Mouse (Mus musculus) urinary bladder, adult 2 months (tissue): ENCODE results near the gene C1qtnf7. TPM values are rescaled to one million over a fixed set of nuclear protein-coding genes. Genes with fewer than 3 reads are reported as not detected.

ENCODE experiments used
- DNase-seq: peaks from one replicate; pipeline ENCODE4 v3.0.0; 2022; ENCODE audit warnings: low spot score
- polyA plus RNA-seq: library from polyadenylated mRNA; depleted of rRNA; stranded (reverse); fragments of >200 nt; gene quantifications from 2 replicates; pipeline ENCODE4 v1.2.3, GENCODE M21; 2012; rRNA removed

Gene C1qtnf7
- polyA plus RNA-seq, 1 experiment, result 31.2 TPM

DNA sequence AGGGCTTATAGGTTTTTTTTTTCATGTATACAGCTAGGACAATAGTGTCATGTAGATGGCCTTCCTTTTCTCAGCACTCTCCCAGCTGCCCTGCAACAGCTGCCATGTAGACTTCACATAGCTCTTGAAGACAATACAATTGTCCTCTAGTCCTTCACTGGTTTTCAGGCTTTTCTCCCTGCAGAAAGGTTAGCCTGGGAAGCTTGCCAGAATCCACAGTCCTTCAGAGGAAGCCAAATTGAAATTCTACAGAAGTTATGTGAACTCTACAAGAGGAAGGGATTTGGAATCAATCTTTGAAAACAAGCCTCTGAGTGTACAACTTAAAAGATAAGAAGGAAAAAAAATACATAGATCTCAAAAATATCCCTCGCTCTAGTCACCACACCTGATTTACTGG is 94.4 kb downstream of the C1qtnf7 start:
- no peak for DNase-seq

DNA sequence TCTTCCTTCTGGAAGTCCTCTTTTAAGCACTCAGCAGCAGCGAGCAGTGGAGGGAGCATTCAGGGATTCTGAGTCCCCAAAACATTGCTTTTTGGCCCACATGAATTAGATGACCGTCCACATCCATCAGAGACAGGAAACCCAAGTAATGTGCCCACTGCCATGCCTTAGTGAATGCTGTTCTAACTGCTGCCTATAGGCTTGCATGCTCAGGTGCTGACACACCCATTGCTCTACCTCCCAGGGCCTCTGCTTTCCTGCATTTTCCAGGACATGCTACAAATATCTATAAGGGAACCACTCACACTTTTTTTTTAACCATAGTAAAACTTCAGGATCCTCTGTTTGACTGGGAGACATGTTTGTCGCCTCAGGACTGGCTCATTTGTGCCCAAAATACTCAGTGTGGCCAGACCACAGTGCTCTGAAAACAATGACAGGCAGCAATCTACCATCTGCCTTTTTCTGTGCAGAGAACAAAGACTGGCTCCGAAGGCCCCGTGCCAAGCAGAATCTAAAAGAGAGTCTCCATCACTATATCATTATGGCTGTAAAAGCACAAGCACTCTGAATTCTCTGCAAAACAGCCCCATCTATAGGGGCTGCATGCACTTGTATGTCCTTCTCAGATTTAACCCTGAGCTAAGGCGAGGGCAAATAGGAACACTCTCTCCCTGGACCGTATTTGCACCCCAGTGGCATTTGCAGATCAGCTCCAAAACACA is 106.4 kb downstream of the C1qtnf7 start:
- no peak for DNase-seq

DNA sequence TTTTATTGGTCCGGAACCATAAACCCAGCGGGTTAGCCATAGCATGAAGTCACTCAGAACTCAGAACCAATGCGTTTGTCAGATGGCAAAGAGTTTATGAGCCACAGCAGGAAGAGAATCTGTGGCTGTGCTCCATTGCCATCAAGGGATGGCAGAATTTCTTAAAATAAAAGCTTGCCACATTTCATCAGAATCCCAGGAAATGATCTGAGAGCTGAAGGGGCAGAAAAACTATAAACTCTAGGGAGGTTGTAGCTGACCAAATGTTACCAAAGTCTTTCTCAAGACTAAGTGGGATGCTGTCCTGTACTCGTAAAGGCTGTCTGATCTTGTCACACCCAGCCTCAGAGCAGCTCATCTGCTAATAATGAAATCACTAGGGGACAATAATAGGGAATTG is 110.1 kb downstream of the C1qtnf7 start:
- no peak for DNase-seq

DNA sequence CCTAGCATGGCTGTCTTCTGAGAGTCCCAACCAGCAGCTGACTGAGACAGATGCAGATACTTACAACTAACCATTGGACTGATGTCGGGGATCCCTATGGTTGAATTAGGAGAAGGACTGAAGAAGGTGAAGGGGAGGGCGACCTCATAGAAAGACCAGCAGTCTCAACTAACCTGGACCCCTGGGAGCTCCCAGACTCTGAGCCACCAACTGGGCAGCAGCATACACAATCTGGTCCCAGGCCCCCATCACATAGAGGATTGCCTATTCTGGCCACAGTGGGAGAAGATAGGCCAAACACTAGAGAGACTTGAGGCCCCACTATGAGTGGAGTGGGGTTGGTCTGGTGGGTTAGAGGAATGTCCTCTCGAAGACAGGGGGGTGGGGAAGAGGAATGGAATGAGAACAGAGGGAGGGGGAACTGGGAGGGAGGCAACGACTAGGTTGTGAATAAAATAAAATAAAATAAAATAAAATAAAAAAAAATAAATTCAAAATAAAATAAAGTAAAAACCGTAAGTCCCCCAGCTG is 118.8 kb downstream of the C1qtnf7 start:
- DNase-seq, result no peak

DNA sequence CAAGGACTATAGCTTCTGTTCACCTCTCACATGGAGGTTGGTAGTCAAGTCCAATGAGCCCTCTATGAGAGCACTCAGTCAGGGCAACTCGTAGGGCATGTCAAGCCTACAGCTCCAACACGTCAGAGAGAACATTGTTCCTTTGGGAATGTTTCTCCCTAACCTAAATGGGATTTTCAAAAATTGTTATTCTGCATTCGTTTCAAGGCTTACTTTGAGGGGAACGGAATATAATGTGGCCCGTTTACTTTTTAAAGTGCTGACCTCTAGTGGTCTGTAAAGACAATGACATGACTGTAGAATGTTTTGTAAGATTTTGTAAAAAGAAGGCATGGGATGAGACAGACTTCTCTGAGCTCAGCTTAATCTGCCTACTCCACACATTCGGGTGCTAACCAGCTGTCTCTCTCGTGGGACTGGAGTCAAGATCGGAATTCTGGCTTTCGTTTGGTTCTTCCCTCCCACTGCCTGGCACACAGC is 119.3 kb downstream of the C1qtnf7 start:
- DNase-seq, result no peak

DNA sequence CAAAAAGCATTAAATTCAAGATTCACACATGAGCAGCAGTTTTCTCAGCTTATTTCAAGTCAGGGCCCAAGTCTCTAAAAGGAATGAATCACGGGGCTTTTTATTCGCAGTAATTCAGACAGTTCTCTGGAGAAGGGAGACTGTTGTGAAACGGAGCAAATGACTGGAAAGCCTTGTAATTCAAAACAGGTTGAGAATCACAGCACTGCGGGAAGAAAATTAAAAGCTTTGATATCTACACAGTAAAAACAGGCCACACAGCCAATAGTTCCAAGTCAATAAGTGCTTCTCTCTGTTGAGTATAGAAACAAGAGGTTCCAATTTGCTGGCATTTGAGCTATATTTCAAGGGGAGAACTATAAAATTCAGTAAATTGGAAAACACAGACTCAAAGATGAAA is 129.7 kb downstream of the C1qtnf7 start:
- DNase-seq, result no peak

DNA sequence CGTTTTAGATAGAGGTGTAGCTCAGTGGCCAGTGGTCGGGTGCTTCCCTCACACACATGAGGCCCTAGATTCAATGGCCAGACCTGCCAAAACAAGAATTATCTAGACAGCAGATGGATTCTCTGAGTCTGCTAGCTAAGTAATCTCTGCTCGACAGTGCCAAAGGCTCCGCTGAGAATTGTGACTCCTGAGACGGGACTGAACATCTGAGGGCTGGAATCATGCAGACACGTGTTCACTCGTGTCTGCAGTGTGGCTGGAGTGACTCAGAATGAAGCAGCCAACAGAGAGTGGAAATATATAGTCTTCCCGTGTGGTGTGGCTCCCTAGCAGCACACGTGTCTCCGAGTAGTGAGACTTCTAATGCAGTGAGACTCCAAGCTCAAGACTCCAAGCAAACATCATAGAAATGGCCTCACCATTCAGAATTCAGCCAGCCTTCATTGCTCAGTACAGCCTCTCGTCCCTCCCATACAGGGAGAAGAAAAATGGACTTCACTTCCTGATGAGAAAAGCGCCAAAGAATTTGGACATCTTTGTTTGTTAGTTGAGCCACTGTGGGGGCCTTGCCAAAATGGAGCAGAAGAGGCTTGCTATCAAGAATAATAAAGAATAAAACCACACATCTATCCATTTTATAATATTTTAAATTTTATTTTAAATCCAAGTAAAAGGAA is 131.9 kb downstream of the C1qtnf7 start:
- DNase-seq, result no peak

DNA sequence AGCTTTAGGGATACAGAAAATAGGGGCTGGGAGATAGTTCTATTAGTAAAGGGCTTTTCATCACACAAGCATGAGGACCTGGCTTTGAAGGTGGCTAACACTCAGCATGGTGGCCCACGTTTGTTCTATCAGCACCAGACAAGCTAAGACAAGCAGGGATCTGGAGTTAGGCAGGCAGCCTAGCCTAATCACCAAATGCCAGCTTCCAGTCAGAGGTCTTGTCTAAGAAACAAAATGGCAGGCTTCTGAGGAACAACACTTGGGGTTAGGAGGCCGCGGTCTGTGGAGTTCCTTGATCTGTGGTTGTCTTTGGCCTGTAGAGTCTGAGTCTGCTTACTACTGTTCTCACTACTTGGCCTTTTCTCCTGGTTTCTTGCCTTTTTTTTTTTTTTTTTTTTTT is 146.2 kb downstream of the C1qtnf7 start:
- DNase-seq, result no peak

DNA sequence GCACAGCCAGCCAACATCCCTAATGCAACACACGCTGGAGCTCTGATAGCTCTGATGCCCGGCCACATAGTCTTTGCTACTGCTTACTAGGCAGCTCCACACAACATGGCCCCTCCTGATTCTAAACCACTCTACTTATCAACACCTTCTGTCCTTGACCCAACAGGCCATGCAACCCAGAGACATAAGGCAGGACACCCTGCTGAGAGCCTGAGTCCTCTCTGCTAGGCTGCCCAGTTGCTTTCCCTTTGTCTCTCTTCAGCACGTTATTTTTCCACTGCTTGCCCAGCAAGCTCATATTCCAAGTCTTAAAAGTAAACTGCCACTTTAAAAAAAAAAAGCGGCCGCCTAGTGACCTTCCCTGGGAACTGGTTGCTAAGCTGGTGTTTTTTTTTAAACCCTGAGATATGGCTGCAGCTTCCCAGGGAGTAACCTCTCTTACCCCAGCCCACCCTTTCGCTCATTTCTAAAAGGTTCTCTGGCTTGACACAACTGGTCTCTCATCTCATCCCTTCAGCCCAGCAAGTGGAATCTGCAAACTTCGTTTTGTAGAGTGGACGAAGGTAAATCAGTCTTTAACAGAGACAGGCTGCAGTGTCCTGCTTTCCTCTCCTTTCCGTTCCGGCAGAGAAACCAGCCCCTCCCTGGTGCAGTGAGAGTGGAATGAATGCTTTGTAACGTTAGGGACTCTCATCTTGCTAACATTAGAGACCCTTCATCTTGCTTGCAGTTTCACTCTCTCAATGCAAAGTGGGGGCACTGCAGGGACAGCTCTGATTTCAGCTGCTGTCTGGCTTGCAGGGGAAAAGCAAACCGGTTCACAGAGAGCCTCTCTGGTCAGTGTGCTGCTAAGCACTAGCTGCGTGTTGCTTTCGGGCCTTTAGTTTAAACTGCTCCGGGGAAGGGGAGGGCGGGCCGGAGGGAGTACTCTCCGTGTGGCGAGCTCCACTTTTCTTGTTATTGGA is 146.9 kb downstream of the C1qtnf7 start, which contains the start of gene Cc2d2a:
TSS of gene Cc2d2a (plus strand) at position 350 of the 965 bp plus-strand sequence.
- DNase-seq, result no peak

DNA sequence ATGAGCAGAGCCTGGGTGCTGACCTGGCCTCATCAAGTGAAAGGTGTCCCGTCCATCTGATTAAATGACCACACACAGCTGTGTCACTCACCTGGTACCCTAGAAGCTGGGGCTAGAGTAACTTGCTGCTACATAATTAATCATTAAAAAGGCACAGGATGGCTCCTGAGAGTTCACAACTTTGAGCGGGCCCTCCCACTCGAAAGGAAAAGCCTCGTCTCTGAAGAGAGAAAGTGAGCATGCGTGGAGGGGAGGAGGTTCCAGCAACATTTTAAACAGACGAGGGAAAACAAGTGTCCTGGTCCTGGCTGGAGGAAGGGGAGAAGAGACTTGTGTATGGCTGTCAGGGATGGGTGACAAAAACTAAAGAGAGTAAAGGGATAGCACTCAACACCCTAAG is 148.2 kb downstream of the C1qtnf7 start:
- no peak for DNase-seq

DNA sequence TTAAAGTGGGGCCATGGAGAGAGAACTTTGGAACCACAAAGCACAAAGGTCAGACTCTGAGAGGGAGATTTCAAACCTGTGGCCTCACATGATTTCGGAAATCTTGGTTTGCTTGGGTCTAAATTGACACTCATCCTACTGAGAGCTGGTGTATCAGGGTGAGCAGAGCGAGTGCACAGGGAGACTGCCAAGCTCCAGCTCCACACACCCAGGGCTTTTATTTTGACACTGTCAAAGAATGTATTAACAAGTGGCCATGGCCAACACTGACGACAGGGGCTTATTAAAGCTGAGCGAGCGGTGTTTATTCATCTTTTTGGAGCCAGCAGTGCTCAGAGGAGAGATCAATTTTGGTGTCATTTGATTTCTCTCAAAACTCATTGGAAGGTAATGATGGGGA is 149.8 kb downstream of the C1qtnf7 start:
- no peak for DNase-seq

Other genes starting within 250 kb of the C1qtnf7 start
- gene Cc2d2a, start 146.8 kb downstream of the C1qtnf7 start, polyA plus RNA-seq, result 15.4 and 16.0 TPM in 2 replicates